Mouse (Mus musculus) neural tube, embryonic 14.5 days (tissue): ENCODE results near the gene Gm8356. TPM values are rescaled to one million over a fixed set of nuclear protein-coding genes. Genes with fewer than 3 reads are reported as not detected.
"Not testable (repeated sequence)": the region's sequence is repeated elsewhere in the genome, so short reads cannot be mapped to it uniquely, and the experiment has no call there.

Experiments
- ATAC-seq: fragments of 200-750 bp; cut with Nextera tagmentation; 2 replicates; pipeline ENCODE4 v1.8.0; 2017; ENCODE audit warnings: low read depth, mild to moderate bottlenecking, moderate TSS enrichment, moderate library complexity
- H3K27ac ChIP-seq: fragments of 300-500 bp; sonication (generic); 2 replicates; pipeline ENCODE4 v1.5.1; 2014; ENCODE audit warnings: low read depth, mild to moderate bottlenecking, control low read depth, low read length, moderate library complexity, mixed read lengths
- H3K27me3 ChIP-seq: fragments of 300-500 bp; sonication (generic); 2 replicates; pipeline ENCODE4 v1.6.1; 2014; ENCODE audit warnings: low read length; ENCODE audit not compliant: control insufficient read depth, insufficient read depth
- H3K36me3 ChIP-seq: fragments of 300-500 bp; sonication (generic); 2 replicates; pipeline ENCODE4 v1.6.1; 2014; ENCODE audit warnings: low read length, mixed read lengths; ENCODE audit not compliant: control insufficient read depth, insufficient read depth
- H3K4me1 ChIP-seq: fragments of 300-500 bp; sonication (generic); 2 replicates; pipeline ENCODE4 v1.6.1; 2014; ENCODE audit warnings: low read length; ENCODE audit not compliant: control insufficient read depth, insufficient read depth
- H3K4me2 ChIP-seq: fragments of 300-500 bp; sonication (generic); 2 replicates; pipeline ENCODE4 v1.6.1; 2014; ENCODE audit warnings: mild to moderate bottlenecking, low read depth, low read length, control low read depth
- H3K4me3 ChIP-seq: fragments of 300-500 bp; sonication (generic); 2 replicates; pipeline ENCODE4 v1.5.1; 2014; ENCODE audit warnings: low read depth, low read length, control low read depth, mixed read lengths
- H3K9ac ChIP-seq: fragments of 300-500 bp; sonication (generic); replicated peaks from 2 replicates; pipeline ENCODE4 v1.6.1; 2014; ENCODE audit warnings: low read depth, mild to moderate bottlenecking, control low read depth, low read length, mixed read lengths
- H3K9me3 ChIP-seq: fragments of 300-500 bp; sonication (generic); 2 replicates; pipeline ENCODE4 v1.6.1; 2016; ENCODE audit warnings: low read length; ENCODE audit not compliant: control insufficient read depth
- WGBS: fragments of 180-500 bp; shearing (Covaris S2); extraction: QIAGEN DNeasy Blood & Tissue Kit; methylation state at CpG from one replicate; pipeline ENCODE4 v1.1.7; 2014; 5-methylcytosine and 5-hydroxymethylcytosine counted together
- polyA plus RNA-seq: library from polyadenylated mRNA; unstranded; fragments of >200 nt; fragmentation: Nextera tagmentation; extraction: Ambion mirVana; gene quantifications from 2 replicates; pipeline ENCODE4 v1.2.1, GENCODE M21; 2014

The Gm8356 gene
- not detected in 2 replicates for polyA plus RNA-seq

DNA sequence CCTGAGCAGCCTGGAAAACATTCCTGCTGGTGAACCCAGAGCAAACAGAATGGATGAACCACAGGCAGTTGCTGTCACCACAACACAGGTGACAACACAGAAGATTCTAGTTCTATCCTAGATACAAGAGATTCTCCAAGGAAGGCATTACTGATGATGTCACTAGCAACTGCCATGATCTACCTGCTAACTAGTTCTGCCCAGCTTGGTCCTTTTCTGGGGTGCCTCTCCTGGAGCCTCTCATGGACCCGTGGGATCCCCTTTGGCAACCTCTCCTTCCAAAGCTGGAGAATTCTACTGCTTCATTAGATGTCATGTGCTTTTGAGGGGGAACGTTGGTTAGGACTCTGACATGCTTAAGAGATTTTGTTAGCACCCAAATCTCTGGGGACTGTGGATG lies at the start of gene Gm8356:
TSS of gene Gm8356 (minus strand) at position 101 of the 400 bp plus-strand sequence.
- not testable (repeated sequence) for H3K4me1 ChIP-seq

DNA sequence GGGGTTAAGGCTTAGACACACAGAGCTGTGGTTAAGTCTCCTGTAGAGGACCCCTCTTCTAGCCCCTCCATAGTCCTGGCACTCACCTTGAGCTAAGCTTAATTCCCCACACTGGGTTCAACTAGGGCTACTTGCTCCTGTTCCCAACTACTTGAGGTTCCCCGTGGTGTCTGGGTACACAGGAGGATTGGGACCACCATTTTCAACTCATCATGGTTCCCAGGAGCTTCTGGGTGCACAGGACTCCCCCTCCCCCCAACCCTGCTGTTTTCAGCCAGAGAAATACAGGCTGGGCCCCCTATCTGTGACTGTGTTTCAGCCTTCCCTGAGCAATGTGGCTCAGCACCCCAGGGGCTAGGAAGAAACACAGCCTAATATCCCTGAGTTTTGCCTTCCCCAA lies 50.8 kb downstream of the Gm8356 start:
- ATAC-seq, result not testable (repeated sequence)

More for the DNA sequence above, at the start of gene Gm8356:
- not testable (repeated sequence) for H3K27ac ChIP-seq, H3K4me2 ChIP-seq, ATAC-seq, H3K36me3 ChIP-seq, H3K9ac ChIP-seq, H3K27me3 ChIP-seq, H3K4me3 ChIP-seq, H3K9me3 ChIP-seq
- WGBS, result no CpG with 5 or more reads among the region's 2 CpGs

DNA sequence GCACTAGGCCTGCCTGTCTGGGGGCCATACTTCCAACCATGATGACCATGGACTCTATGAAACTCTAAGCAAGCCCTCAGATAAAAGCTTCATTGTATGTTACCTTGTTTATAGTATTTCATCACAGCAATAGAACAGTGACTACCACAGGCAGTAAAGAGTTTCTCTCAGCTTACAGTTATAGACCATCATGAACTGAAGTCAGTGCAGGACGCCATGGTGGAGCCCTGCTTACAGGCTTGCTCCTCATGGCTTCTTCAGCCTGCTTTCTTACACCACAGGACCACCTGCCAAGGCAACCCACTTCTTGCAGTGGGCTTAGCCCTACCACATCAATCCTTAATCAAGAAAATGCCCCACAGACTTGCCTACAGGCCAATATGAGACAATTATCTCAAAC lies 51.5 kb downstream of the Gm8356 start:
- ATAC-seq, H3K36me3 ChIP-seq, H3K9ac ChIP-seq, H3K4me2 ChIP-seq, H3K4me3 ChIP-seq, H3K4me1 ChIP-seq, H3K27ac ChIP-seq, H3K9me3 ChIP-seq, H3K27me3 ChIP-seq: not testable (repeated sequence)
- no CpG with 5 or more reads among the region's 1 CpGs for WGBS

More for the DNA sequence above, 50.8 kb downstream of the Gm8356 start:
- WGBS, result 36% methylated on average over 1 of the region's 1 CpGs
- not testable (repeated sequence) for H3K27me3 ChIP-seq, H3K36me3 ChIP-seq, H3K9me3 ChIP-seq, H3K27ac ChIP-seq, H3K9ac ChIP-seq, H3K4me3 ChIP-seq, H3K4me2 ChIP-seq, H3K4me1 ChIP-seq

DNA sequence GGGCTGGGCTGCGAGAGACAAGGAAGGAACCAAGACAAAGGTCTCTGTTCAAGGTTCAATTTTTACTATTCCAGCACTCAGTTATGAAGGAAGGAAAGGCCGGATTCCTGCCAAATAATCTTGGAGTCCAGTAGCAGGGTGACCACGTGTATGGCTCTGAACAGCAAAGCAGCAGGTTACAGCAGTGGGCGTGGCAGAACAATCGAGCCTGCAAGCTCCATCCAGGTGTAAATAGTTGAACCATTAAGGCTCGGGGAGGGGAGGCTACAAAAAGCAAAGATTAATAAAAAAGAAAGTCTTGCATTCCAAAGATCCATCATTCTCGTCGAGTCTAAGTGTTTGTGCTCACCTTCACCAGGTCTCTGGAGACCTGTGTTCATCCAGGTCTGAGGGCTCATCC lies 55.0 kb downstream of the Gm8356 start:
- not testable (repeated sequence) for H3K27me3 ChIP-seq, H3K27ac ChIP-seq, H3K4me3 ChIP-seq, H3K9me3 ChIP-seq, H3K4me1 ChIP-seq, H3K9ac ChIP-seq, H3K4me2 ChIP-seq, H3K36me3 ChIP-seq, ATAC-seq
- WGBS, result 77% methylated on average over 7 of the region's 8 CpGs

Other genes starting within 250 kb of the Gm8356 start
- not detected in 2 replicates for gene Gm21103, start 232.4 kb downstream of the Gm8356 start, polyA plus RNA-seq
- not detected in 2 replicates for gene Gm3618, start 193.6 kb downstream of the Gm8356 start, polyA plus RNA-seq
- not detected in 2 replicates for gene Gm16440, start 147.0 kb downstream of the Gm8356 start, polyA plus RNA-seq
- gene Gm3591, start 124.8 kb downstream of the Gm8356 start, polyA plus RNA-seq, result 6.6 and 8.6 TPM in 2 replicates
- not detected in 2 replicates for gene Gm3594, start 92.7 kb downstream of the Gm8356 start, polyA plus RNA-seq
- 0.53 and 1.6 TPM in 2 replicates for gene Gm3629, start 53.3 kb upstream of the Gm8356 start, polyA plus RNA-seq
- gene Gm3460, start 85.1 kb upstream of the Gm8356 start, polyA plus RNA-seq, result 0.78 TPM in 1 of 2 replicates, not detected in the other
- gene Gm10251, start 146.9 kb upstream of the Gm8356 start, polyA plus RNA-seq, result not detected in 2 replicates
- not detected in 2 replicates for gene Gm8050, start 183.0 kb upstream of the Gm8356 start, polyA plus RNA-seq
- gene Gm3636, start 205.0 kb upstream of the Gm8356 start, polyA plus RNA-seq, result 17.7 and 19.6 TPM in 2 replicates
- gene Gm8362, start 237.1 kb upstream of the Gm8356 start, polyA plus RNA-seq, result not detected in 2 replicates